In the genomic region with DNA sequence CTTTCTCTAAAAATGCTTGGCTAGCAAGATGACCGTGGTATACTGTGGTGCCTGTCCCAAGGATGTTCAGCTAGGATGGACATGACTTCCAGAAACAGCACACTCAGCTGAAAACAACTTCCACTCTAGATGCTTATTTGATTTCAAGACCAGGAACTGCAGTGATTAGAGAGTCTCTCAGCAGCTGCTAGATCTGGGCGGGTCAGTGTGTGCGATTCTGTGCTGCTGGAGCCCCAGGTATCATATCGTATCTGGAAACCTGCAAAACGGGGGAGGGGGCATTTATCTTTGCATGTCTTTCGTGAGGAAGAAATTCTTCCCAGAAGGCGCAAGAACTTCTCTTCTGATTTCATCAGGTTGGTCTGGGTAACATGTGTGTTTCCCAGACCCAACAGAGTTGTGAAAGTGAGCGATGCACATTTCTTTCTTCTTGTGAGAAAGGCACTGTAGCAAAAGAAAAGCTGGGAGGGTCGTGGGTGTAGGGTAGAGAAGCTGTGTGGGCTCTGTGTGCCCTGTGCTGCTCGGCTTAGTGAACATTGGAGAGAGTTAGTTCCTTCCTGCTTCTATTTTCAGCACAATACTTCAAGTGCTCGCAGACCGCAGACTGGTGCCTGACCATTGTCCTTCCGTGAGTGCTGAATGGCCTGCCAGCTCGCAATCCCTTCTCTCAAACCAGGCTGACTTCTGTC, we compare ENCODE assay signal across 8 mouse cellular contexts.
A peak's percentile ranks its signal among the peaks of the same experiment; 100 is the strongest.
DNase-seq lines count a peak whose midpoint lies in the region; ATAC-seq lines count a peak whose summit lies in the region.

No protein-coding gene starts in this region.

- no peaks in the 10 kb centered on the region for H3K36me3 ChIP-seq in embryonic facial prominence, embryonic 14.5 days (ENCODE audit: control insufficient read depth, insufficient read depth, low read length)
- no peaks in the 10 kb centered on the region for H3K36me3 ChIP-seq in embryonic facial prominence, embryonic 10.5 days (replicated peaks)
- no peaks in the 10 kb centered on the region for H3K36me3 ChIP-seq in intestine, embryonic 15.5 days

- H3K9ac ChIP-seq in embryonic facial prominence, embryonic 14.5 days (ENCODE audit: low read depth, low read length), result no peak overlapping the region
- no peak overlapping the region for H3K9ac ChIP-seq in intestine, embryonic 15.5 days

- 0 out of 2 replicates have a peak overlapping the region, but pooled peaks have one; percentile 10 for H3K27ac ChIP-seq in embryonic facial prominence, embryonic 14.5 days (replicated peaks; ENCODE audit: low read depth, low read length)
- H3K27ac ChIP-seq in embryonic facial prominence, embryonic 10.5 days (replicated peaks), result no peak overlapping the region
- H3K27ac ChIP-seq in brown adipose tissue, adult 24 weeks (replicated peaks; ENCODE audit: low read depth, low read length), result peak overlapping the region; percentile 72
- H3K27ac ChIP-seq in intestine, embryonic 15.5 days, result peak overlapping the region; percentile 11; the same call in 1 of the 2 replicates

- no peaks in the 10 kb centered on the region for H3K9me3 ChIP-seq in embryonic facial prominence, embryonic 14.5 days (ENCODE audit: control insufficient read depth, low read length)
- H3K9me3 ChIP-seq in embryonic facial prominence, embryonic 10.5 days, result no peaks in the 10 kb centered on the region
- no peaks in the 10 kb centered on the region for H3K9me3 ChIP-seq in intestine, embryonic 15.5 days

- 63% methylated on average over 14 of the region's 14 CpGs for WGBS in embryonic facial prominence, embryonic 14.5 days
- WGBS in embryonic facial prominence, embryonic 10.5 days, result 75% methylated on average over 14 of the region's 14 CpGs
- 54% methylated on average over 14 of the region's 14 CpGs for WGBS in intestine, embryonic 15.5 days

- peak; percentile 9 for DNase-seq in embryonic facial prominence, embryonic 14.5 days (ENCODE audit: low spot score)
- no peak for DNase-seq in embryonic facial prominence, embryonic 10.5 days (ENCODE audit: low spot score)
- peak; percentile 38 to 45 for DNase-seq in lung, adult 18-20 months
- no peak for DNase-seq in urinary bladder, postnatal 10 days (ENCODE audit: low spot score)
- DNase-seq in adrenal gland, postnatal 25 days, result no peak

- no peaks in the 10 kb centered on the region for H3K27me3 ChIP-seq in embryonic facial prominence, embryonic 14.5 days (replicated peaks; ENCODE audit: control insufficient read depth, insufficient read depth, low read length)
- no peaks in the 10 kb centered on the region for H3K27me3 ChIP-seq in embryonic facial prominence, embryonic 10.5 days (replicated peaks; ENCODE audit: low read depth, poor library complexity, severe bottlenecking)
- no peaks in the 10 kb centered on the region for H3K27me3 ChIP-seq in intestine, embryonic 15.5 days (replicated peaks)

- H3K4me3 ChIP-seq in embryonic facial prominence, embryonic 14.5 days (ENCODE audit: low read depth, low read length), result no peak overlapping the region
- H3K4me3 ChIP-seq in embryonic facial prominence, embryonic 10.5 days, result no peak overlapping the region
- H3K4me3 ChIP-seq in brown adipose tissue, adult 24 weeks (ENCODE audit: insufficient read depth, low read depth, low read length), result peak overlapping the region; percentile 32; the same call in 1 of the 2 replicates
- H3K4me3 ChIP-seq in intestine, embryonic 15.5 days (replicated peaks), result no peak overlapping the region

- H3K4me1 ChIP-seq in embryonic facial prominence, embryonic 14.5 days (ENCODE audit: control insufficient read depth, insufficient read depth, low read length), result no peaks in the 10 kb centered on the region
- H3K4me1 ChIP-seq in embryonic facial prominence, embryonic 10.5 days, result no peaks in the 10 kb centered on the region
- H3K4me1 ChIP-seq in brown adipose tissue, adult 24 weeks (ENCODE audit: control insufficient read depth, insufficient read depth, insufficient read length, low read length), result peaks cover 5% of the 10 kb centered on the region
- H3K4me1 ChIP-seq in intestine, embryonic 15.5 days (replicated peaks), result 0 out of 2 replicates have a peak, but pooled peaks cover 4% of the 10 kb centered on the region

- no peak overlapping the region for H3K4me2 ChIP-seq in embryonic facial prominence, embryonic 14.5 days (ENCODE audit: low read depth, low read length)
- H3K4me2 ChIP-seq in intestine, embryonic 15.5 days (replicated peaks), result peak overlapping the region; percentile 30

- no peak for ATAC-seq in embryonic facial prominence, embryonic 14.5 days (ENCODE audit: low read depth)
- ATAC-seq in intestine, embryonic 15.5 days, result peak; percentile 68; the same call in 1 of the 2 replicates
- no peak for ATAC-seq in erythroid progenitor cell, adult 5-6 weeks (replicated peaks; ENCODE audit: low FRiP score, poor library complexity, severe bottlenecking)

Comparison
In these comparisons a context has a peak if more than half of its experiments do, and no peak if none do; other contexts are left out.
1. DNase-seq: peak in embryonic facial prominence, embryonic 14.5 days (single experiment) and lung, adult 18-20 months (2 of 2); none in embryonic facial prominence, embryonic 10.5 days (single experiment), urinary bladder, postnatal 10 days (single experiment) and adrenal gland, postnatal 25 days (single experiment).